Mouse (Mus musculus): ENCODE data around the gene Atp2c2.

- no peak for TF ChIP-seq CTCF (IDR thresholded peaks at IDR 0.05; ENCODE audit: extremely low read depth, insufficient read depth, low read length)
- no peak for TF ChIP-seq POLR2A (IDR thresholded peaks at IDR 0.05; ENCODE audit: extremely low read depth, insufficient read depth, low read length)
Observed at GRCm38 (mm10) chr8:119713421-119713820, 13.6 kb downstream of the Atp2c2 start.
